Mouse (Mus musculus) CD4-positive, CD25-positive, alpha-beta regulatory T cell, adult 2 months (primary cell): ENCODE measurements around the gene Nkain4.
A peak's percentile ranks its signal among the peaks of the same experiment; 100 is the strongest.

Source experiments
- DNase-seq: peaks from one replicate; pipeline ENCODE4 v3.0.0-alpha.2; 2012; ENCODE audit warnings: low read depth, low spot score

The Nkain4 gene

DNA sequence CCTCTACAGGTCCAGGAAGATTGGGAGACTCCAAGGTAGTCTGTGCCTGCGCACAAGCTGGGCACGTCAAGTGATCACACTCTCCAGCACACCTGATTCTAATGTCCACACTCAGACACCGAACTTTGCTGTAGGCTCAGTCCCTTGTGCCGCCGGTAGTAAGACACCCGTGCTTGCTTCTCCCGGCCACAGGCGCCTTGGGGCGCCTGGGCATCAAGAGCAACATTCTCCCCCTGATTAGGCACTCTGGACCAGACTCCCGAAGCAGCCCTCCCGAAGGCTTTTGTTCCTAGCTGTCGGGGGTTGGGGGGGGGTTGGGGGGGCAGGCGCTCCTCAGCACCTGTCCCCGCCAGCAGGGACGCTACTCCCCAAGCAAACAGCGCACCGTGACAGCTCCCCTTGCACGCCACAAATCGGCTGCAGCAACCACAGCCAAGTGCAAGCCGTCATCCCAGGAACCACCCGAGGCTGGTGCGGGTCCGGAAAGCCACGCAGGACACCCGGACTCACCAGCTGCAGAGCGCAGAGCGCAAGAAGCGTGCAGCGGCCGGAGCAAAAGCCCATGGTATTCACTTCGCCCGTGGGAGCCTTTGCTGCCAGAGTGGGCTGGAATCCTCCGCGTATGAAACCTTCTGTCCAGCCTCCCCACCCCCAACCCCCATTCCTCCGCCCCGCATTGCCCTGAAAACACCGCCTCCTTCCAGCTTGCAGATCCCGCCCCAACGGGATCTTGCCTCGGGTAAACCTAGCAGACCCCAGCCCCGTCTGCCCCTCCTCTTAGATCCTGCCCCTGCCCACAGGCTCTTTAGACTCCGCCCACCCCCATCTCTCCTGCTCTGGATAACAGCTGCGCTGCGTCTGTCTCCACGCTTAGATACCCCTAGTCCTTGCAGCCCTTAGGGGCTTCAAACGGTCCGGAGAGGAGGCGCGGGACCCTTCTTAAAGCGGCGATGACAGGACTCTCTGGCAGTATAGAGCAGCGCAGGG, at the start of gene Nkain4:
Gene Nkain4, minus strand, starts transcription at position 639 of the 987 bp plus-strand sequence.
- DNase-seq = peak; percentile 25

DNA sequence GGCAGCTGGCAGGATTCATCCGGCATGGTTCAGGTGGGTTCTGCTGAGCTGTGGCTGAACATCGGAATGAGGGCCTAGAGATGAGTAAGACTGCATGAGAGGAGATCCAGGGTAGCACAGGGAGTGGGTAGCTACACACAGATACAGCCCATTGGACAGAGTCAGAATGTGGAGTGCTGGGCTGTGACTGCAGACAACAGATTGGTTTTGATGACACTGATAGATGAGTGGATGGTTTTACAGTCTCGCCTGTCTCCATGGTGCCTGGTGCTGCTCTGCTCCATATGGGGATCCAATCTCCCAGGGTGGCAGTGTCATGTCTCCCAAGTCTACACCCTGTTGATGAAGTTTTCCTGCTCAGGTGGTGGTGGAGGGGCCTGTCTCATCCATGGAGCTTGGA, 42.4 kb upstream of the Nkain4 start:
- DNase-seq = no peak

DNA sequence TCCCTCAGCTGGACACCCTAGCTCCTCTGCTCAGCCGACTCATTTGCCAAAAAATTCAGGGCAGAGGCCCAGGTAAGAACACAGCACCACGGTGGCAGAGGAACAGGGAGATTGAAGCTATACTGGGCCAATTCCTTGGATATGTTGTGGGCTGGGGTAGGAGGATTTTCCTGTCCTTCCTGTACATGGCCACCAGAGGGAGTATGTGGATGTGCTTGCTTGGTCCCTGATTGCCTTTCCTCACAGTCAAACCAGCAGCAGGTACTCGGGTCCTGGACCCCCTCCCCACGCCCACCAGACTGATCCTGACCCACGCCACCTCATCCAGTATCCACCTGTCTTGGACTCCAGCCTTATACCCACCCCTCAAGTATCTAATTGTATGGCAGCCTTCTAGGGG, 41.9 kb upstream of the Nkain4 start:
- DNase-seq = peak; percentile 56

DNA sequence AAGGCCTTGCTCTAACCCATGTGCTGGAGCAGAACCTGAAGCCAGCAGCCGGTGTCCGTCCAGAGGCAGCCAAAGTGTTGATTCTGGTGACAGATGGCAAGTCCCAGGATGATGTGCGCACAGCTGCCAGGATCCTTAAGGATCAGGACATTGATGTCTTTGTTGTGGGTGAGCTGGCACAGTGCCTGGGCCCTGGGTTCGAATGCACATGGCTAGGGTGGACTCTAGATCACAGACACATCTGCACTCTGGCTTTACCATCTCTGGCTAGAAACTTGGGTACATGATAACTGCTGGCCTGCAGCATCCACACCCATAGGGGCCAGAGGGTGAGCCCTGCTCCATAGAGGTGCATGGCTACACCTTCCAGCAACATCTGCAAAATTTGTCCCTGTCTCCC, 41.0 kb upstream of the Nkain4 start:
- no peak for DNase-seq

DNA sequence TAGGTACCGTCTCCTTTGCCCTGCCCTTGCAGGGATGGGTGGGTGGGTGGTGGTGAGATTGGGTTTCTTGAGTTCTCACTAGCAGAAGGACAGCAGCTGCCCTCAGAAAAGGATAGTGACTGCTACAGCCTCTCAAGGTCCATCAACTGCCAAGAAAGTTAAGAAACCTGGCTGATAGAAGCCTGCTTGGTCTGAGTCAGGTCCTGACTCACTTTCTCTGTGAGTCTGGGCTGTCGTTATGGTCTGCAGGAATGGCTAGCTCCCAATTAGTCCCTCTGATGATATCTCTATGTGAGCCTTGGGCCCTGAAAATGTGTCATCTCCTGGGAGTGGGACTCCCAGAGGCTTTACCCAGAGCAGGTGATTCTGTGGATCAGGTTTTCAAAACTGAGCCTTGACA, 39.9 kb upstream of the Nkain4 start:
- DNase-seq = no peak

DNA sequence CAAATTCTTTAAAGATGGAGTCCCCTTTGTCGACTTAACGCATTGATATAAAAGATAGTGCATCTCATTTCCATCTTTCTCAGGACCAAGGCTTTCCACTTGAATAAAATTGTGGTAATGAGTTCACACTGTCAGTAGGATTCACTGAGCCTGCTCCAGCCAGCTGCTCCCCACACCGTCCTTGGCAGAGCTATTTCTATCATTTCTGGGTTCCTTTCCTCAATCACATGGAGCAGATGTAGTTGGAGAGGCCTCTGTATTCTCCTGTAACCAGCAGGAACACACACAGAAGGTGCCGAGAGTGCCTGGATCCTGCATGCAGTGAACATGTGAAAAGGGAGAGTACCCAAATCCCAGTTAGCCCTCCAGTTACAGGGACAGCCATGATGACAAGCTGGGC, 35.8 kb upstream of the Nkain4 start:
- no peak for DNase-seq

DNA sequence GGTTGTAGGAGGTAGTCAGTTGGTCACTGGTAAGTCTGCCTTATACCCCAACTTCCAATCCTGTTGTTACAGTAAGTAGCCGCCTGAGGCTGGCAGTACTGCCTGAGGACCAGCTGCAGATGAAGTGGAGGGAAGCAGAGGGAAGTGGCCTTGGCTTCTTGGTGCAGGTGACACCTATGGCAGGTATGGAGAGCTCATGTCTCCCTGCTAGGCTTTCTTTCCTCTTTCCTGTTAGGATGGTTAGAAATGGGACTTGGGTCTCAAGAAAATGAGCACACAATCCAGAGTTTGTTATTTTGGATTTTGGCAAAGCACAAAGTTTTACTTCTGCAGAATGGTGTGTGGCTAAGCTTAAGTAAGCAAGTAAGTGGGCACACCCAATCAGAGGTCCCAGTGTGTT, 34.4 kb upstream of the Nkain4 start:
- no peak for DNase-seq

DNA sequence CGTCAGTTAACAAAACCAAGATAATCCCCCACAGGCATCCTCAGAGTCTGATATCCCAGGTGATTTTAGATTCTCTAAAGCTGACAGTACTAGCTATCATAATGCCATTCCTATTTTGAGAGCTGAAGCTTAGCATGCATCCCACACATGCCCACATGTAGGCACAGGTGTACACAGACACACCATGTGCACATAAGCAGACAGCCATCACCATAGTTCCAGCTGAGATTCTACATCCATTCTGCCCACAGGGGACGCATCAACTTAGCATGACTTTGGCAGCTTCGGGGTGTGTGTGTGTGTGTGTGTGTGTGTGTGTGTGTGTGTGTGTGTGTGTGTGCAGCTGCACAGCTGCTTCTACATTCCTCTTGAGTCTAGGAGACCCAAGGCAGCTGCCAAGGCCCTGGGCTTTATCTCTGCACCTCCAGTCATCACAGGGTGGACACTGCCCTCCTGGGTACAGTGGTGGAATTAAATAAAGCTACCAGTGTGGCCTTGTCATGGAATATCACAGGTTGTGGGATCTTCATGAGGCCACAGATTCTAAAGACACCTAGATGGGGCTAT, 33.9 kb upstream of the Nkain4 start:
- DNase-seq = no peak

DNA sequence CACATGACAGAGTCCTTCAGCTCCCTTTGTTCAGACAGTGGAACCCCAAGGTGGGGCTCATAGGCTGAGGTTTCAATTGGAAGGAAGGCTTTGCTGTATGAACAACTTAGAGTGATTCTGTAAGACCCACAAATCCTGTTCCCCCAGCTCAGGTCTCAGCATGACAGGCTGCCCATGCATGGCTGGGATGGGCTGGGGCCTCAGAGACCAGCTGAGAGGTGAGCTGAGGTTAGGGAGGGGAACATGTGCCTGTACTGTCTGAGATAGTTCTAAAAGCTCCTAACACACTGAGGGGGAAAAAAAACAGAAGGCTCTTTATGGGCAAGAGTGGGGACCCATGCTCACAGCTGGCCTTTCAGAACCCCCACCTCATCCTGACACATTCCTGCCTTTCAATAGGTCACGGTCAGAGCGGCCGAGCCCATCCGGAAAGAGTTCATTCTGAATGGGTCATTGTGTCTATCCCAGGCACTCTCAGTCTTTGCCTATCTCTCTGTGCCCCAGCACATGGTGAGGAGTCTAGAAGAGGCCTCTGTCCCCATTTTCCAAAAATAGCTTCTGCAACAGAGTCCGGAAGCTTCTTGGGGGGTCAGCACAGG, 33.0 kb upstream of the Nkain4 start:
- no peak for DNase-seq

DNA sequence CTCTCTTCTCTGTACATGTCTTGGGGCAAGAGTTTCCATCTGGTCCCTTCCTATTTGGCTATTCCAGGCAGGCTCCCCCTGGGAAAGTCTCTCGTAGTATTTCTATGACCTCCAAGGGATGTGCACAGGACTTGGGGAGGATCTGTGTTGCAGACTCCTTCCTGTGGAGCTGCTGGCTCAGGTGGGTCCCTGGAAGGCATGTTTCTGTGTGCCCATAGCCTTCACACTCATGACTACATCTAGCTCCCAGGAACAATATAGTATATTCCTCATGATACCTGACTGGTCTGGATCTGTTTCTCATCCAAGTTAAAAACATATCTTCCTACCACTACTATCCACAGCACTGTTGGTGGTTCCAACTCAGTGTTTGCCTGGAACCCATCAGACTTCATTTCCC, 32.5 kb upstream of the Nkain4 start:
- DNase-seq = no peak

DNA sequence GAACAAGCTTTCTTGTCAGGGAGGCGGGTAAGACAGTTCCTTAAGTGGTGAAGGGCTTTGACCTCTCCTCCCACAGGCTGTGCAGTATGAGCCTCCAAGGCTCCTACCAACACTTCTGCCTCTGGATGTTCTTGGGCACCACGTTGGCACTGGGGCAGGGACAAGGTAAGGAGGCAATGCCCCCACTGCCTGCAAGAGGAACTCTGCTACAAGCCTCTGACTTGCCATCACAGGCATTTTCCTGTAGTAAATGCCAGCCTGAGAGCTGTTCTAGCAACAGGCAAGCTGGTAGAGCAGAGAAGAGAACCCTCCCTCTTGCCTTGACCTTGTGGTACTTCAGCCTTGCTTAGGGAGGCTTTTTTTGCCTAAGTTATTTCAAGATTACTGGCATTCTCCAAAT, 31.9 kb upstream of the Nkain4 start, which contains the start of gene Col20a1:
Gene Col20a1, plus strand, starts transcription at position 87 of the 400 bp plus-strand sequence.
- no peak for DNase-seq

DNA sequence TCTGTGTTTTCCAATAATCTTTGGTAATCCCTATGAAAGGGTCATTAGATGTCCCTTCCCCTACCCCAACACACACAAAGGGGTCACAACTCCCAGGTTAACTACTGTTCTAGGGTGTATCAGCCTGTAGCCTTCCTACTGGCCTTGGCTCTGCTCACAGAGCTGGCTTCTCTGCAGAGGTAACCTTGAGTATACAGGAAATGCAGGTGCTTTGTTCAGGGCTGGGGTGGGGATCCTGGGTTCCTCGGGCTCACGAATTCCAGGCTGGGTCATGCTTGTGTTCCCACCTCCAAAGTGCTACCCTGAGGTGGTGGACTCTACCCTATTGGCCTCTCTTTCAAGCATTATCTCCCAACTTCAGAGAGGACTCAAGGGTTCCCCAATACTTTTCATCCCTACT, 31.1 kb upstream of the Nkain4 start:
- DNase-seq = no peak

DNA sequence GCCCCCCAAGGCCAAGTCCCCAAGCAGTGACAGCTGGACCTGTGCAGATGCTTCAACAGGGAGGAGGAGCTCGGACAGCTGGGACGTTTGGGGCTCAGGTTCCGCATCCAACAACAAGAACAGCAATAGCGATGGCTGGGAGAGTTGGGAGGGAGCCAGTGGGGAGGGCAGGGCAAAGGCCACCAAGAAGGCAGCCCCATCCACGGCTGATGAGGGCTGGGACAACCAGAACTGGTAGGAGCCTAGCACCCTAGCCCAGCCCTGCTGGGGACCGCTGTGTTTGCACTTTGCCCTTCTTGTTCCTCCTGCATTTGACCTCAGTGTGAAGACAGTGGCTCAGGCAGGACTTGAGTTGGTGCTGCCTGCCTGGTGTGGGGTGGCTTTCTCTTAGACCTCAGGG, 26.6 kb upstream of the Nkain4 start:
- DNase-seq = no peak

DNA sequence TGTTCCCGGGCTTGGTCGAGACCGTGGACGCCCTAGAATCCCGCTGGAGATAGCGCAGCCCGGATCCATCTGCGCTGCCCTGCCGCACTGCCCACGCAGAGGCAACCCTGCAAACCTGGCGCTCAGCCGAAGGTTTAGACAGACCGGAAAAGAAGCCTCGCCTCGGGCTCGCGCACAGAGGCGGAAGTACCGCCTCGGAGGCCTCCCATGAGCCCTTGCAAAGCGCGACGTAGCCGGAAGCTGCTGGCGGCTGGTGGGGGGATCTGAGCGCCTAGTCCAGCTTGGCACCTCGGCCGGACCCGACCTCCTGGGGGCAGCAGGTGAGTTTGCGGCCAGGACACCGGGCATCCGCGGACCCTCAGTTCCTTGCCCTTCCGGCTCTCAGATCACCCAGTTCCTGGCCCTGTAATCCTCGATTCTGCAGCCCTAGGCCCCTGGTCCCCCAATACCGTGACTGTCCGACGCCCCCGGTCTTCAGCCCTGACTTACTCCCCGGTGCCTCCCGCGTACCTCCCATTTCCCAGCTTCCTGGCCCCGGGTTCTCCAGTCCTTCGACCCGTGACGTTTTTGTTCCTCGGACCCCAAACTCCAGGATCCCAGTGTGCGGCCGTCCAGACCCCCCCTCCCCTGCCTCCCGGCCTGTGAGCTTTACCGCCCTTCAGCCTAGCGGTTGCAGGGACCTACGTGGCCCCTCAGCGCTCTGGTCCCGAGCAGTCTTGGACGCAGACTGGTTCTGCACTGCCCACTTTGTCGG, 12.7 kb upstream of the Nkain4 start, which contains the start of gene Arfgap1:
Gene Arfgap1, plus strand, starts transcription at position 216 of the 754 bp plus-strand sequence.
- DNase-seq = peak; percentile 93

DNA sequence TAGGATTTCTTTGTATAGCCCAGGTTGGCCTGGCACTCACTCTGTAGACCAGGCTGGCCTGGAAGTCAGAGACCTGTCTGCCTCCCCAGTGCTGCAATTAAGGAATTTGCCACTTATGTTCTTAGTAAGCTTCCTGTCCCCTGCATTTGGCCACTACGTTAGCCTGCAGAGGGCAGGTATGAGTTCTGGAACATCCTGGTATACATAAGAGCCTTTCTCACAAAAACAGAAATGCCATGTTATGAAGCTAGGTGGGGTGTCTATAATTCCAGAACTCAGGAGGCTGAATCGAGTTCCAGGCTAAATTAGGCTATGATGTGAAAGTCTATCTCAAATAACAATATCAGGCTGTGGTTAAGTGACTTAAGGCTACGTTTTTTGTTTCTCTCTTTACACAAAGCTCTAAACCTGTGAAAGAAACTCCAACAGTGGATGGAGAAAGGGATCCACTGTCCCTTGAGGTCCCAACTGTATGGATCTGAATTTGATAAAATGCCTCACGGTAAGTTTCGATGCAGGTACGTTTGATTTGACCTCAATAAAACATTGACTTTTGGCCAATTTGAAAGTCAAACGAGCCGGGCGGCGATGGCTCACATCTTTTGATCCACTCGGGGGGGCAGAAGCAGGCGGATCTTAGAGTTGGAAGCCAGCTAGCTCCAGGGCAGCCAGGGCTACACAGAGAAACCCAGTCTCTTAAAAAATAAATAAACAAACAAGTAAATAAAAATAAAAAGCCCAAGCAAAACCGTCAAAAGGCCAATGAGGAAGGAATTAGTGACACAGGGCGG, 11.8 kb upstream of the Nkain4 start:
- DNase-seq = peak; percentile 73

DNA sequence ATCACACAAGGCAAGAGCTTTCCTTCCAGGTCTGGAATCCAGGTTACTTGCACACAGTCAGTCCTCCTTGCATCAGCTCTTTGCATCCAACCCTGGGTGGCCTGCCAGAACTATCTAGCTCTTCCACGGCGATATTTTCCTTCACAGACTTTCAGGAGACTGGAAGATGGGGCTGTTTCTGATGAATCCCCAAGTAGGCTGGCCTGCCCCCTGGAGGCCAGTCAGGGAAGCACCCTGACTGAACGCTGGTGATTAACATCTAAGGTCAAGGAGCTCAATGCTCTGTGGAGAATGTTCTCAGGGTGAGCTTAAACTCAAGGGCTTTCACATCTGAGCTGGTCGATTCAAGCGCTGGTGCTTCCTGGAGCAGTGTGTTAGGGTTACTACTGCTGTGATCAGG, 9.5 kb upstream of the Nkain4 start:
- peak; percentile 85 for DNase-seq

DNA sequence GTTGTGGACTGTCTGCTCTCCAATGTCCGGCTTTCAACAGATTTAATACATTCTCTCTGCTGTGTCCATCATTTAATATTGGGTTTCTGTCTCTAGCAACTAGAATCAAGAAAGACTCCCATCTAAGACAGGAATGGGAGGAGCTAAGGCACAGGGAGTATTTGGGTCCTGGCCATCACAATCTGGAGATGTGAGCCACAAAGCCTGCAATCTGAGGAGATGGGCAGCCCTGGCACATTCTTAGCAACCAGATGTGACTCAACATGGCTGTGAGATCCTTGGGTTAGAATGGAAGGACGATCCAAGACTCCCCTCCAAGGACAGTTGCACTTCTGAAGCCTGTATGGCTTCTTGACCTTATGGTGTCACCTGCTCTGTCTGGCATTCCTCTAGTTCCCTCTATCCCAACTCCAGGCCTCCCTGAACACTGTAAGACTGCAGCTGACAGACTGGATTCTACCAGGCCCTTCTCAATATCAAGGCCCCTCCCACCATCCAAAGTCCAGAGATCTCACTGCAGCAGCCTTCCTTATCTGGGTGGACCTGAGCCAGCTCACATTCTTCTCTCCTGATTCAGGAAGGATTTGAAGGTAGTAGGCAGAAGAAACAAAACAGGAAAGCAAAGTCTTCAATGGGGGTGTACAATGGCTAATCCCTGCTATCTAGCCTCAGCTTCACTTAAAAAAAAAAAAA, 8.3 kb upstream of the Nkain4 start:
- no peak for DNase-seq

DNA sequence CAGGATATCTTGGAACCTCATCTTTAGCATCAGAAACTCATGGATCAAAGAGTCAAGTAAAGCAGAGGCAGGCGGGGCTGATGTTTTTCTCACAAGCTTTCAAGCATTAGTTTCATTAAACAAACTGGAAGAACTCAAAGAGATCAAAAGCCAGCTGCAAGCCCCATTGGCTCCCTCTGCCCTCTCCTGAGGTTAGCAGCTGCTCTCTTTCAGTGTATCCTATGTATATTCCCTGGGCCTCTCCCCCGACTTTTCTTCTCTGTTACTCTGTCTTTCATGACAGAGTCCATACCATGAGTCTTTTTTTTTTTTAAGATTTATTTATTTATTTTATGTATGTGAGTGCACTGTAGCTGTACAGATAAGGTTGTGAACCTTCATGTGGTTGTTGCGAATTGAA, 5.7 kb upstream of the Nkain4 start:
- DNase-seq = no peak

DNA sequence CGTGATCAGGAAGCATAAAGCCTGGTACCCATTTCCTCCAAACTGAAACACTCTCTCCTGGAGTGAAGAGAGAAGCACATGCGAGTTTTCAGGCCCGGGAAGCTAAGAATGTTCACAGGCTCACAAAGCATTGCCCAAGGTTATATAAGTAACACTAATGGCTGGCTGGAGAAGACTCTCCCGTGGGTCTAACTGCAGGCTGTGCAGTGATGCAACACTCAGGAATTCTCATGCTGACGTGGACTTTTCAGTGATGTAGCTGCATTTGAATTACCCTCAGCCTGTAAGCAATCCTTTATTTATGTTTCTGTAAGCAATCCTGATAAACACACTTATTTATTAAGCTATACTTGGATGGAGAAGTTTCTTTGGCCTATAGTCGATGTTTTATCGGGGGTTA, 5.1 kb upstream of the Nkain4 start:
- no peak for DNase-seq

DNA sequence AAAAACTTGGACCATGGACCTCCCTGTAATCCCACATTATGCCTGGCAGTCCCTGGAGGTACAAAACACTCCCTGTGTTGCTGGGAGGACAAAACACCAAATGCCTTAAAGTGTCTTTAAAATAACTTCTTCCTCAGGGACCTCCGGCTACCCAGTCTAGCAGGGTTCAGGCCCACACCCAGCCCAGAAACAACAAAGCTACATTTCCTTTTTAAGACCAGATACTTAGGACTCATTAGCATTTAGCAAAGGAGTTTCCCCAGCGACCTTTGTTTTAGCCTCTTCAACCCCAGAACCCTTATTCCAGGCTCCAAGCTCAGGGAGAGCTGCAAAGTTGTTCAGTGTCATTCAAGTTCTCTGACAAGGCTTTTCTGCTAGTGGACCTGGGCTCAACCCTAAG, 861 bp downstream of the Nkain4 start:
- DNase-seq = no peak
